Mouse (Mus musculus): Measurements from ENCODE around the gene Dcun1d3. TPM values are rescaled to one million over a fixed set of nuclear protein-coding genes. Genes with fewer than 3 reads are reported as not detected.
A peak's percentile ranks its signal among the peaks of the same experiment; 100 is the strongest.

Dcun1d3 gene
- polyA plus RNA-seq, 1 experiment from 2014 or later: 6.8 TPM

DNA sequence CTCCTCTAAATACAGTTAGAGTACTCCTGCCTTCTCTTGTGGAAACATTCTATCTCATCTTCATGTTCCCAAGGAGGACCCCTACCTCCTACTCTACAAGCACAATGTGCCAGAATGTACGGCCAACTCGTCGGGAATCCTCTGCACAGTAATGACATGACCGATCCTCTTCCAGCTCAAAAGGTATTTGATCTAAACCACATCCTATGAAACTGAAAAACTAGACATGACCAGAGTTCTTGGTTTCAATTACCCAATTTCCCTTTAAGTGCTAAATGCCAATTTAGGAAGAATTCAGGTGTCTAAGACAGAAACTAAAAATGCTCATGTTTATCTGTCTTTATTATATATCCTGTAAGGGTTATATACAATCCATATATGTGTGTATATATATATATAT, 23.9 kb downstream of the Dcun1d3 start:
- 89% methylated on average over 4 of the region's 4 CpGs for WGBS
- Histone ChIP-seq H3K27ac (no peak overlapping the region), H3K4me3 (no peak overlapping the region), H3K9ac (no peak overlapping the region), H3K4me1 (replicated peaks) (peaks cover 6% of the 10 kb centered on the region; the same call in 1 of the 2 replicates), H3K36me3 (no peaks in the 10 kb centered on the region), H3K9me3 (replicated peaks) (no peaks in the 10 kb centered on the region), H3K27me3 (no peaks in the 10 kb centered on the region), H3K4me2 (no peak overlapping the region)
- ATAC-seq (replicated peaks; ENCODE audit: insufficient number of reproducible peaks, insufficient read depth, low FRiP score, low read depth): no peak

DNA sequence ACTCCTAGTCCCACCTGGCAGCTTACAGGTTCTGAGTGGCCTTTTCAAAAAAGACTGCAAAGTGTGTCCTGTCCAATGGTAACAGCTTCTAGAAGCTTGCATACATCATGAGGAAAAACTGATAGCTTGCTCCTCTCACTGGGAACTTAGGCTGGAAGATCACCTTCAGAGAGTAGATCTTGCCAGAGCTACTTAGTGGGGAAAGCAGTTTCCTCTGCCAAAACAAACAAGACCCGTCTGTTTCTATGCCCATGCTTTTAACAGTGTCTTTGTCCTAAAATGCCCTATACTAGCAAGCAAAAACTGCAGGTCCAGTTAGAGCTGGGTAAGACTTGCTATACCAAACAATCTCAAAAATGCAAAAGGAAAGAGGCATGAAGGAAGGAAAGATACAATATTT, 30.0 kb downstream of the Dcun1d3 start:
- Histone ChIP-seq H3K27me3 (no peaks in the 10 kb centered on the region), H3K27ac (no peak overlapping the region), H3K9ac (no peak overlapping the region), H3K4me3 (no peak overlapping the region), H3K9me3 (replicated peaks) (no peaks in the 10 kb centered on the region), H3K4me1 (replicated peaks) (peaks cover 14% of the 10 kb centered on the region), H3K4me2 (no peak overlapping the region), H3K36me3 (no peaks in the 10 kb centered on the region)
- WGBS: 33% methylated on average over 1 of the region's 1 CpGs
- no peak for ATAC-seq (replicated peaks; ENCODE audit: insufficient number of reproducible peaks, insufficient read depth, low FRiP score, low read depth)

DNA sequence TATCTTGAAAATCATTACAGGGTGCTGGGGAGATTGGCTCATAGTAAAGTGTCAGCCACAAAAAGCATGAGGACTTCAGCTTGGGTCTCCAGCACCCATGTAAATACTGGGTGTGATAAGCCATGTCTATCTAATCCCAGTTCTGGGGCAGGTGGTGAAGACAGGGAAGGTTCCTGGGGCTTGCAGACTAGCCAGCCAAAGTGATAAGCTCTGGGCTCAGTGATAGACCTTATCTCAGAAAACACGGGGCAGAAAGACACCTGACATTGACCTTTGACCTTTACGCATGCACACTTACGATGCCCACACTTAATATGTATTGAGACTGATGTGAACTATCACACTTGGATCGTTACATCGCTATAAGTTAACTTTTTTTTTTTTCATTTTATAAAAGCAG, 31.6 kb downstream of the Dcun1d3 start:
- no peak overlapping the region for H3K4me3 ChIP-seq
- no peak for ATAC-seq (replicated peaks; ENCODE audit: insufficient number of reproducible peaks, insufficient read depth, low FRiP score, low read depth)
- WGBS: 69% methylated on average over 5 of the region's 5 CpGs
- no peak overlapping the region for H3K9ac ChIP-seq
- H3K4me1 ChIP-seq (replicated peaks): peaks cover 14% of the 10 kb centered on the region
- H3K27me3 ChIP-seq: no peaks in the 10 kb centered on the region
- no peak overlapping the region for H3K27ac ChIP-seq
- H3K9me3 ChIP-seq (replicated peaks): no peaks in the 10 kb centered on the region
- no peaks in the 10 kb centered on the region; the same call in 1 of the 2 replicates for H3K36me3 ChIP-seq
- H3K4me2 ChIP-seq: no peak overlapping the region

DNA sequence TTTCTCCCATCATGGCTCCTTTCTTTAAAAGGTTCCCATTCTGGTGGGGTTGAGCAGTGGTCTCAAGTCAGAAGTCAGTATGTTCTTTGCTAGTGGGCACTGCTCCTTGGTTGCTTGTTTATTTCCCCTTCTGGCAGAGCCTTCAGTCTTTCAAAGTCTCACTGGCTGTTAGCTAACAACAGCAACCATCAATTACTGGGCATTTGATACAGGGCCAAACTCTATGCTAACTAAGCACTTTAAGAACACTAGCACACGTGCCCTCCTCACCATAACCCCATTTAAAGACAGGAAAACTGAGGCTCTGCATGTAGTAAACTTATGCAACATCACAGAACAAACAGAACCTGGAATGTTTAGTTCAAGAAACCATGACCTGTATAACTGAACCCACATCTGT, 33.9 kb downstream of the Dcun1d3 start:
- no peaks in the 10 kb centered on the region for H3K9me3 ChIP-seq (replicated peaks)
- 56% methylated on average over 1 of the region's 1 CpGs for WGBS
- peaks cover 6% of the 10 kb centered on the region; the same call in 1 of the 2 replicates for H3K36me3 ChIP-seq
- no peak overlapping the region for H3K4me3 ChIP-seq
- H3K9ac ChIP-seq: no peak overlapping the region
- H3K4me2 ChIP-seq: no peak overlapping the region
- ATAC-seq (replicated peaks; ENCODE audit: insufficient number of reproducible peaks, insufficient read depth, low FRiP score, low read depth): no peak
- H3K27ac ChIP-seq: peak overlapping the region; percentile 54
- no peaks in the 10 kb centered on the region for H3K27me3 ChIP-seq
- peaks cover 14% of the 10 kb centered on the region for H3K4me1 ChIP-seq (replicated peaks)

DNA sequence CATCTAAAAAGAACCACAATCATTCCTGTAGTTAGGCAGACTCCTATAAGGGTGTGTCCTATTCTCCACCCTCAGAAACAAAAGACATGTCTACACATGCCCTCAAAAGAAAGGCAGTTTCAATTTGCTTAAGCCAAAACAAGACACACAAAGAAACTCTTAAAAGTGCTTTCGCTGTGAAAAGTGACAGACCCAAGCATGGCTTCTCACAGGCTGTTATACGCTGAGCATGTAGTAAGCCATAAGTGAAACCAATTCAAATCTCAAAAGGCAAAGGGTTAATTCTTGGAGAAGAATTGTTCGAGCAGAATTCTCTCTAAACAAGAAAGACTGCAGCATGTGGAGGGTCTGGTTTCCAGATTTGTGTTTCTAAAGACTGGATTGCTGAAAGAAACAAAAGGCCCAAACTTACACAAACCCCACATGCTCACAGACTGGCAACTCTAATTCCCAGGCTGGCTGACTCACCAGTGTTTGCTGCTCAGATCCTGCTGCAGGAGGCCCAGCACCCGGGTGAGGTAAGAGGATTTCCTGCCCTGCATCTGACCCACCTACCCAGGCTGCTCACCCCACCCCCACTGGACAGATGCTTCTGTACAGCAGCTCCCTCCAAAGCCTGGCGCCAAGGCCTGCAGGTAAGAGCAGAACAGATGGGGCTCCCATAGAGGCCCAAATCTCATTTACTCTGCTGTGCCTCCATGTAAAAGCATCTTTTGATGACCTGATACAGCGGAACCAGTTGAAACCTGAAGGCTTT, 34.6 kb downstream of the Dcun1d3 start:
- H3K27me3 ChIP-seq: no peaks in the 10 kb centered on the region
- peaks cover 6% of the 10 kb centered on the region; the same call in 1 of the 2 replicates for H3K36me3 ChIP-seq
- H3K9ac ChIP-seq: no peak overlapping the region
- peak overlapping the region; percentile 54 for H3K27ac ChIP-seq
- 42% methylated on average over 6 of the region's 6 CpGs for WGBS
- H3K9me3 ChIP-seq (replicated peaks): no peaks in the 10 kb centered on the region
- H3K4me2 ChIP-seq: 0 out of 2 replicates have a peak overlapping the region, but pooled peaks have one; percentile 11
- peaks cover 14% of the 10 kb centered on the region for H3K4me1 ChIP-seq (replicated peaks)
- H3K4me3 ChIP-seq: no peak overlapping the region
- ATAC-seq (replicated peaks; ENCODE audit: insufficient number of reproducible peaks, insufficient read depth, low FRiP score, low read depth): peak; percentile 75

DNA sequence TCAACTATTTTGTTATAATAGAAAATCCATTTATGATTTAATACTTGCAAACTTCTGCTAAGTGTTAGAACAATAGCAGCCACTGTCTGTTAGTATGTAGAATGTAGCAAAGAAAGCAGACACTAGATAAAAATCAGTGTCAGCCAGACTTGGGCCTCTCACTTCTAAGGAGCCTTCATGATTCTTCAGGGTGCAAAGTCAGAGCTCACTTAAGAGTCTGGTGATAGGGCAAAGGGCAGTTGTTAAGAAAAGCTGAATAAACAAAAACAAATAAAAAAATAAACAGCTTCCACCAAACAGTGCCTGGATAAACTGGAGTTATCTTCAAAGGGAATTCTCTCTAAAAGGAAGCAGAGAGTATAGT, 35.1 kb downstream of the Dcun1d3 start:
- Histone ChIP-seq H3K4me1 (replicated peaks) (peaks cover 14% of the 10 kb centered on the region), H3K27ac (peak overlapping the region; percentile 54; the same call in 1 of the 2 replicates), H3K4me3 (no peak overlapping the region), H3K36me3 (peaks cover 6% of the 10 kb centered on the region; the same call in 1 of the 2 replicates), H3K9me3 (replicated peaks) (no peaks in the 10 kb centered on the region), H3K27me3 (no peaks in the 10 kb centered on the region), H3K9ac (no peak overlapping the region), H3K4me2 (no peak overlapping the region)
- no peak for ATAC-seq (replicated peaks; ENCODE audit: insufficient number of reproducible peaks, insufficient read depth, low FRiP score, low read depth)

DNA sequence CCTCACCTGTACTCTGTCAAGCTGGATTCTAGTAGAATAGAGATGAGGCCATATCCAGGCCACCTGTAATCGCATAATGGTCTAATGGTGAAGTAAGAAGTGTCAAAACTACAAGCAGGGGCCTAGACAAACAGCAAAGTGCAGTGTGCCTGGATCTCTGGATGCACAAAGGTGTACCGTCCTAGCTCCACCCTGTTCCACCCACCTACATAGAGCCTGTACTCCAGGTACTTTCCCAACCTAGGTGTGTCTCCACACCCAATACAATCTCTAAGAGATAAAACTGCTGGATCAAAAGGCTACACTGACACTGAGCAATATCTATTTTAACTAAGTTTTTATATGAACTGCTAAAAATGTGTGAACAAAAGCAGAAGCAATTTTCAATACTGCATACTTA, 35.5 kb downstream of the Dcun1d3 start:
- no peak overlapping the region for H3K9ac ChIP-seq
- peaks cover 14% of the 10 kb centered on the region for H3K4me1 ChIP-seq (replicated peaks)
- peaks cover 6% of the 10 kb centered on the region; the same call in 1 of the 2 replicates for H3K36me3 ChIP-seq
- H3K27ac ChIP-seq: no peak overlapping the region
- ATAC-seq (replicated peaks; ENCODE audit: insufficient number of reproducible peaks, insufficient read depth, low FRiP score, low read depth): no peak
- no peak overlapping the region for H3K4me3 ChIP-seq
- H3K27me3 ChIP-seq: no peaks in the 10 kb centered on the region
- WGBS: 91% methylated on average over 2 of the region's 2 CpGs
- no peaks in the 10 kb centered on the region for H3K9me3 ChIP-seq (replicated peaks)
- H3K4me2 ChIP-seq: no peak overlapping the region

DNA sequence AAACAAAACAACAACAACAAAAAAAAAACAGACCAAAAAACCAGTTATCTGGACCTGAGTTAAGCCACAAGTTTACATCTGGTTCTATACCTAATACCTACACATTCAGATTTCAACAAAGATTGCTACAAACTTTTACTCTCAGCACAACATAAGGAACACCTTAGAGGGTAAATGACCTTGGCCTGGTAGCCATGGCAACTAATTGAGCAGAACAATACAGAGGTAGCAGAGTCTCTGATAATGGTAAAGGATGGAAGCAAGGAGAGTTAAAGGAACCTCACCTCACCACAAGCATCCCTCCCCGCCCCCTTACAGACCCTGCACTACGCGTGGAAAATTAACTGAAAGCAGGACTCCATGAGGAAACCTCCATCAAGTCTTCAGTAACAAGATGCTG, 36.0 kb downstream of the Dcun1d3 start:
- H3K4me3 ChIP-seq: no peak overlapping the region
- H3K4me2 ChIP-seq: no peak overlapping the region
- no peaks in the 10 kb centered on the region for H3K27me3 ChIP-seq
- no peak overlapping the region for H3K9ac ChIP-seq
- peaks cover 6% of the 10 kb centered on the region; the same call in 1 of the 2 replicates for H3K36me3 ChIP-seq
- WGBS: 84% methylated on average over 3 of the region's 3 CpGs
- peaks cover 14% of the 10 kb centered on the region for H3K4me1 ChIP-seq (replicated peaks)
- no peaks in the 10 kb centered on the region for H3K9me3 ChIP-seq (replicated peaks)
- no peak for ATAC-seq (replicated peaks; ENCODE audit: insufficient number of reproducible peaks, insufficient read depth, low FRiP score, low read depth)
- H3K27ac ChIP-seq: no peak overlapping the region

DNA sequence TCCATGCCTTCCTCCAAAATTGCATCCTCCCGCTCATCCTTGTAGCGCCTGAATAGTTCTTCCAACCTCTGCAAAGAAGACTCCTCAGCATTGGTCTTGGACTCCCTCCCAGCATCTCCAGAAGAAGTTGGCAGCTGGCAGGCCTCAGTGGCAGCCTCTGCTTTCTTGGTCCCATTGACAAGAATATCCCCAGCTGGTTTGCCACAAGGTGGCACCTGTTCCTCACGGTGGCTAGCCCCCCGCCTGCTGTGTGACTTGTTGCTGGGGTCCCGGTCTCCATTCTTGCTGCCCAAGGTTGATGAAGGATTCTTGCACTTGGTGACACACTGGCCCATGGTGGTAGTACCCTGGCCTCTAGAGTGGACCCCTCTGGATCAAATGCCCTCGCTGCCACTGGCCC, 36.6 kb downstream of the Dcun1d3 start:
- no peak for ATAC-seq (replicated peaks; ENCODE audit: insufficient number of reproducible peaks, insufficient read depth, low FRiP score, low read depth)
- H3K27ac ChIP-seq: no peak overlapping the region

DNA sequence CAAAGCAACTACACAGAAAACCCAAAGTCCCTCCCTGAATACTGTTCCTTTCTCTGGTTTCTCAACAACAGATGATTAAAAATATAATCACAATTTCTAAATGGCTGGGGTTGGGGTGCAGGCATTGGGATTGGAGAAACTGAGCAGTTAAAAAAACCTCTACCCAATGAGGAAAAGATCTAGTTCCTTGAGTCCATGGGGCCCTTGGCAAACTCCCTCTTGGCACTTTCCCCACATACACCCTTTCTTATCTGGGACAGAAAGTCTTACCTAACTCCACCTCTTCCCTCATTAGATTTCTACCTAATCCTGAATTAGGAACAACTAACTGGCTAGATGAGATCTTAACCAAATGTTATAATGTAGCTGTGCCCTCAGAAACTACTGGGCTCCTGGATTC, 41.1 kb downstream of the Dcun1d3 start:
- ATAC-seq (replicated peaks; ENCODE audit: insufficient number of reproducible peaks, insufficient read depth, low FRiP score, low read depth): no peak
- no peak overlapping the region for H3K4me2 ChIP-seq
- H3K9me3 ChIP-seq (replicated peaks): no peaks in the 10 kb centered on the region
- no peak overlapping the region for H3K27ac ChIP-seq
- H3K4me1 ChIP-seq (replicated peaks): no peaks in the 10 kb centered on the region
- H3K9ac ChIP-seq: no peak overlapping the region
- peaks cover 6% of the 10 kb centered on the region; the same call in 1 of the 2 replicates for H3K36me3 ChIP-seq
- no peak overlapping the region for H3K4me3 ChIP-seq
- no peaks in the 10 kb centered on the region for H3K27me3 ChIP-seq

More for the DNA sequence above, 36.6 kb downstream of the Dcun1d3 start:
- 73% methylated on average over 6 of the region's 6 CpGs for WGBS
- Histone ChIP-seq H3K27me3 (no peaks in the 10 kb centered on the region), H3K4me1 (replicated peaks) (peaks cover 14% of the 10 kb centered on the region), H3K4me2 (no peak overlapping the region), H3K9me3 (replicated peaks) (no peaks in the 10 kb centered on the region), H3K9ac (no peak overlapping the region), H3K4me3 (no peak overlapping the region), H3K36me3 (peaks cover 6% of the 10 kb centered on the region; the same call in 1 of the 2 replicates)

DNA sequence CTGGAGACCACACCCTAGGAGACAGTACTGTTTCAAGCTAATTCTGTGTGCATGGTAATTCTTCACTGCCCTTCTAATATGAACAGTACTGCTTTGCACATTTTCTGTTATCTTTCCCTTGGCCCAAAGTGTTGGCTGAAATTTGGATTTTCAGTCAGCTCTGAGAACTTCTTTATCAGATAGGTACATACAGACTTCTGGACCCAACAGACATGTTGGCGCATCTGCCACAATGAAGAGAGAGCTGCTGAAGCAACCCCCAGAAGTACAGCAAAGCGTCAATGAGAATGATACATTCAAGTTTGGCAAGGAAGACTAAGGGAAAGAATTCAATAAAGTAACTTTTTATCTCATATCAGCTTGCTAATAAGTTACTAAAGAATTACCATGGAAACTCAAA, 41.7 kb downstream of the Dcun1d3 start:
- H3K9ac ChIP-seq: no peak overlapping the region
- WGBS: 95% methylated on average over 2 of the region's 2 CpGs
- H3K36me3 ChIP-seq: peaks cover 4% of the 10 kb centered on the region; the same call in 1 of the 2 replicates
- no peak overlapping the region for H3K4me3 ChIP-seq
- no peaks in the 10 kb centered on the region for H3K9me3 ChIP-seq (replicated peaks)
- no peaks in the 10 kb centered on the region for H3K27me3 ChIP-seq
- H3K4me2 ChIP-seq: no peak overlapping the region
- ATAC-seq (replicated peaks; ENCODE audit: insufficient number of reproducible peaks, insufficient read depth, low FRiP score, low read depth): no peak
- H3K27ac ChIP-seq: no peak overlapping the region
- no peaks in the 10 kb centered on the region for H3K4me1 ChIP-seq (replicated peaks)

DNA sequence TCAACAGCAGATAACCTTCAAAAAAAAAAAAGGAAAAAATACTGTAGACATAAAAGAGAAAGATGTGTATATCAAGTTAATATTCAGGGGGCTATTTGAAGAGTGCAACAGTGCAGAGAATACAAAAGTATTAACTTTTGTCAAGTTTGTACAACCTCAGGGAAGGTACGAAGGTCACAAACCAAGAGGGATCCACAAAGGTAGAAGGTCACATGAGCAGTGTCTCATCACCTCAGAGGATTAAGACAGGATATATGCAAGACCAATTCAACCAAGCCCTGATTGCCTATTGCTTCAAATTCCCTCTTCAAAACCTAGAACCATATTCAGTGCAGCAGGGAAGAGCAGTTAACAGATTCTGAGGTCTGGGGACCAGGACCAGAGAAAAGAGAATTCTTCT, 42.9 kb downstream of the Dcun1d3 start:
- Histone ChIP-seq H3K4me1 (replicated peaks) (no peaks in the 10 kb centered on the region), H3K27ac (no peak overlapping the region), H3K9me3 (replicated peaks) (no peaks in the 10 kb centered on the region), H3K4me3 (no peak overlapping the region), H3K36me3 (no peaks in the 10 kb centered on the region; the same call in 1 of the 2 replicates), H3K27me3 (no peaks in the 10 kb centered on the region), H3K9ac (no peak overlapping the region), H3K4me2 (no peak overlapping the region)
- 82% methylated on average over 1 of the region's 1 CpGs for WGBS
- ATAC-seq (replicated peaks; ENCODE audit: insufficient number of reproducible peaks, insufficient read depth, low FRiP score, low read depth): no peak
